10 mouse cellular contexts compared by ENCODE assay signal in genomic region chr1:189757054-189757408, GRCm38 (mm10). TPM values are rescaled to one million over a fixed set of nuclear protein-coding genes. Genes with fewer than 3 reads are reported as not detected.
DNase-seq lines count a peak whose midpoint lies in the region; ATAC-seq and TF ChIP-seq lines count a peak whose summit lies in the region.
"Had no signal": no experiment of that assay in that cellular context is flagged by ENCODE, and none has a peak within 500 bp of the region (broad histone marks: within the 10 kb centered on the region; RNA-seq: fewer than 3 reads in every experiment).

No protein-coding gene starts in this region.

- no peak overlapping the region for H3K9ac ChIP-seq in intestine, embryonic 15.5 days
- no peak overlapping the region for H3K9ac ChIP-seq in intestine, embryonic 16.5 days (ENCODE audit: low read depth, low read length)
- peak overlapping the region; percentile 57 for H3K9ac ChIP-seq in liver, embryonic 13.5 days

- ATAC-seq in intestine, embryonic 15.5 days, result no peak
- ATAC-seq in intestine, embryonic 16.5 days, result no peak
- ATAC-seq in liver, embryonic 13.5 days (ENCODE audit: low read depth), result peak; percentile 90
- ATAC-seq in cerebellum, adult (ENCODE audit: insufficient number of reproducible peaks, low FRiP score, low TSS enrichment), result no peak
- ATAC-seq: activated CD4-positive, CD25-positive, alpha-beta regulatory T cell, adult 4 months had no signal

- H3K27ac ChIP-seq in intestine, embryonic 15.5 days, result no peak overlapping the region
- no peak overlapping the region for H3K27ac ChIP-seq in intestine, embryonic 16.5 days (ENCODE audit: low read length)
- H3K27ac ChIP-seq in testis, adult 2 months (ENCODE audit: control insufficient read depth, insufficient read depth, low read depth, low read length), result peak overlapping the region; percentile 12; the same call in 1 of the 2 replicates
- peak overlapping the region; percentile 96 for H3K27ac ChIP-seq in liver, embryonic 13.5 days

- H3K4me1 ChIP-seq in intestine, embryonic 15.5 days (replicated peaks), result peaks cover 24% of the 10 kb centered on the region
- peaks cover 21% of the 10 kb centered on the region for H3K4me1 ChIP-seq in intestine, embryonic 16.5 days (ENCODE audit: control insufficient read depth, insufficient read depth, low read length)
- H3K4me1 ChIP-seq in testis, adult 2 months (ENCODE audit: control insufficient read depth, insufficient read depth, low read length), result no peaks in the 10 kb centered on the region; the same call in 1 of the 2 replicates
- H3K4me1 ChIP-seq in liver, embryonic 13.5 days (replicated peaks), result peaks cover 41% of the 10 kb centered on the region

- H3K4me2 ChIP-seq in intestine, embryonic 15.5 days (replicated peaks), result peak overlapping the region; percentile 24; the same call in 1 of the 2 replicates
- H3K4me2 ChIP-seq in intestine, embryonic 16.5 days (ENCODE audit: low read depth, low read length), result no peak overlapping the region
- peak overlapping the region; percentile 67 for H3K4me2 ChIP-seq in liver, embryonic 13.5 days
- H3K4me2 ChIP-seq: limb, embryonic 13.5 days had no signal

- H3K36me3 ChIP-seq in intestine, embryonic 15.5 days, result no peaks in the 10 kb centered on the region
- H3K36me3 ChIP-seq in intestine, embryonic 16.5 days (ENCODE audit: control insufficient read depth, insufficient read depth, low read length), result no peaks in the 10 kb centered on the region
- no peaks in the 10 kb centered on the region for H3K36me3 ChIP-seq in testis, adult 2 months (ENCODE audit: control insufficient read depth, insufficient read depth, low read length)
- no peaks in the 10 kb centered on the region for H3K36me3 ChIP-seq in liver, embryonic 13.5 days
- H3K36me3 ChIP-seq: limb, embryonic 13.5 days had no signal

- TF ChIP-seq POLR2A in testis, adult 2 months (IDR thresholded peaks at IDR 0.05; ENCODE audit: control insufficient read depth, low read depth, low read length), result no peak

- H3K4me3 ChIP-seq in intestine, embryonic 15.5 days (replicated peaks), result no peak overlapping the region
- H3K4me3 ChIP-seq in intestine, embryonic 16.5 days (ENCODE audit: low read length), result no peak overlapping the region
- H3K4me3 ChIP-seq in testis, adult 2 months (ENCODE audit: control insufficient read depth, low read depth, low read length), result no peak overlapping the region
- H3K4me3 ChIP-seq in liver, embryonic 13.5 days (replicated peaks), result 0 out of 2 replicates have a peak overlapping the region, but pooled peaks have one; percentile 6
- H3K4me3 ChIP-seq: limb, embryonic 13.5 days had no signal

- no peaks in the 10 kb centered on the region for H3K27me3 ChIP-seq in intestine, embryonic 15.5 days (replicated peaks)
- H3K27me3 ChIP-seq in intestine, embryonic 16.5 days (replicated peaks; ENCODE audit: control insufficient read depth, insufficient read depth, low read length), result no peaks in the 10 kb centered on the region
- no peaks in the 10 kb centered on the region for H3K27me3 ChIP-seq in testis, adult 2 months (ENCODE audit: control insufficient read depth, insufficient read depth, low read length)
- H3K27me3 ChIP-seq in liver, embryonic 13.5 days, result no peaks in the 10 kb centered on the region
- H3K27me3 ChIP-seq: limb, embryonic 13.5 days had no signal

- TF ChIP-seq CTCF in testis, adult 2 months (IDR thresholded peaks at IDR 0.05; ENCODE audit: control insufficient read depth, insufficient read depth, insufficient replicate concordance, low read depth, low read length), result no peak

- WGBS in intestine, embryonic 15.5 days, result 38% methylated on average over 7 of the region's 7 CpGs
- 52% methylated on average over 7 of the region's 7 CpGs for WGBS in intestine, embryonic 16.5 days
- 27% methylated on average over 7 of the region's 7 CpGs for WGBS in liver, embryonic 13.5 days (ENCODE audit: insufficient replicate concordance)

- DNase-seq in testis, postnatal 10 days (ENCODE audit: low spot score), result no peak
- peak; percentile 63 for DNase-seq in liver, embryonic 13.5 days
- no peak for DNase-seq in retina, embryonic 14.5 days (ENCODE audit: low spot score)
- DNase-seq: gastrocnemius, postnatal 36 days had no signal

- no peaks in the 10 kb centered on the region for H3K9me3 ChIP-seq in intestine, embryonic 15.5 days
- H3K9me3 ChIP-seq in intestine, embryonic 16.5 days (ENCODE audit: control insufficient read depth, low read length), result no peaks in the 10 kb centered on the region
- H3K9me3 ChIP-seq in liver, embryonic 13.5 days (replicated peaks), result no peaks in the 10 kb centered on the region
- H3K9me3 ChIP-seq: limb, embryonic 13.5 days had no signal

RNA-seq across cellular contexts. Expression of gene Ptpn14, which starts 29.0 kb away (rescaled TPM):
- polyA plus RNA-seq in intestine, embryonic 15.5 days (2015; fragmentation: Nextera tagmentation; extraction: Ambion mirVana), result 4.9 and 6.2 TPM in 2 replicates
- polyA plus RNA-seq in intestine, embryonic 16.5 days (2015; fragmentation: Nextera tagmentation; extraction: Ambion mirVana), result 4.0 and 4.2 TPM in 2 replicates
- polyA plus RNA-seq in testis, adult 2 months (2012; rRNA removed), result 3.3 and 3.9 TPM in 2 replicates
- polyA plus RNA-seq in liver, embryonic 13.5 days (2015; fragmentation: Nextera tagmentation; extraction: Ambion mirVana), result 0.41 and 0.44 TPM in 2 replicates

Comparison
In these comparisons a context has a peak if more than half of its experiments do, and no peak if none do; other contexts are left out.
1. H3K27ac ChIP-seq: peak in testis, adult 2 months (single experiment) and liver, embryonic 13.5 days (single experiment); none in intestine, embryonic 15.5 days (single experiment) and intestine, embryonic 16.5 days (single experiment).